Mouse (Mus musculus): ENCODE results near the gene Olfr777.
"Not testable (repeated sequence)": the region's sequence is repeated elsewhere in the genome, so short reads cannot be mapped to it uniquely, and the experiment has no call there.

Olfr777 gene

GRCm38 (mm10) chr10:129271081-129271535 is at the start of gene Olfr777:
Gene Olfr777 (minus strand): TSS chr10:129271485.
- DNase-seq (ENCODE audit: low spot score) = no peak

GRCm38 (mm10) chr10:129317817-129318216 is 46.5 kb upstream of the Olfr777 start, which contains the start of gene Olfr780:
Gene Olfr780 (plus strand): TSS chr10:129318117.
- no peak for DNase-seq (ENCODE audit: low spot score)

GRCm38 (mm10) chr10:129313521-129313920 is 42.2 kb upstream of the Olfr777 start:
- not testable (repeated sequence) for DNase-seq (ENCODE audit: low spot score)

- not testable (repeated sequence) for DNase-seq (ENCODE audit: low spot score)
Measured at GRCm38 (mm10) chr10:129312973-129313372, 41.7 kb upstream of the Olfr777 start.

GRCm38 (mm10) chr10:129258827-129259226 is 12.5 kb downstream of the Olfr777 start, which contains the start of gene Olfr776:
Gene Olfr776 (plus strand): TSS chr10:129259127.
- DNase-seq (ENCODE audit: low spot score) = no peak

GRCm38 (mm10) chr10:129248112-129248511 is 23.2 kb downstream of the Olfr777 start, which contains the start of gene Olfr775:
Gene Olfr775 (plus strand): TSS chr10:129248412.
- no peak for DNase-seq (ENCODE audit: low spot score)

GRCm38 (mm10) chr10:129235904-129236303 is 35.4 kb downstream of the Olfr777 start, which contains the start of gene Olfr774:
Gene Olfr774 (plus strand): TSS chr10:129236204.
- DNase-seq (ENCODE audit: low spot score) = no peak

- no peak for DNase-seq (ENCODE audit: low spot score)
Measured at GRCm38 (mm10) chr10:129230737-129231136, 40.5 kb downstream of the Olfr777 start.
